ENCODE assay signal across 22 mouse cellular contexts in genomic region chr4:69876734-69877133, GRCm38 (mm10).
"Had no signal": no experiment of that assay in that cellular context is flagged by ENCODE, and none has a peak within 500 bp of the region (broad histone marks: within the 10 kb centered on the region; RNA-seq: fewer than 3 reads in every experiment).

No protein-coding gene starts in this region.

- H3K4me3 ChIP-seq: left cerebral cortex, adult 2 months; limb, embryonic 12.5 days; limb, embryonic 15.5 days; midbrain, embryonic 13.5 days; neural tube, embryonic 13.5 days had no signal

- ATAC-seq: liver, postnatal 0 days; lung, postnatal 0 days; midbrain, embryonic 13.5 days had no signal

- H3K4me1 ChIP-seq: limb, embryonic 12.5 days; limb, embryonic 15.5 days; midbrain, embryonic 13.5 days had no signal

- H3K4me2 ChIP-seq: limb, embryonic 12.5 days; limb, embryonic 15.5 days; liver, embryonic 11.5 days; lung, embryonic 14.5 days; midbrain, embryonic 13.5 days; neural tube, embryonic 13.5 days had no signal

- H3K27ac ChIP-seq: left cerebral cortex, adult 2 months; limb, embryonic 12.5 days; limb, embryonic 15.5 days; liver, embryonic 14.5 days; macrophage; midbrain, embryonic 13.5 days; neural tube, embryonic 13.5 days; stomach, postnatal 0 days had no signal

- H3K9ac ChIP-seq: limb, embryonic 12.5 days; limb, embryonic 15.5 days; liver, embryonic 14.5 days; liver, postnatal 0 days; lung, embryonic 14.5 days; midbrain, embryonic 13.5 days; neural tube, embryonic 13.5 days had no signal

- H3K36me3 ChIP-seq: limb, embryonic 12.5 days; limb, embryonic 15.5 days; midbrain, embryonic 13.5 days; neural tube, embryonic 13.5 days had no signal

- H3K27me3 ChIP-seq: limb, embryonic 12.5 days; limb, embryonic 15.5 days; midbrain, embryonic 13.5 days; neural tube, embryonic 13.5 days had no signal

- H3K9me3 ChIP-seq: limb, embryonic 12.5 days; limb, embryonic 15.5 days; midbrain, embryonic 13.5 days; neural tube, embryonic 13.5 days had no signal

- DNase-seq: kidney, adult 2 months; kidney, postnatal 10 days; kidney, postnatal 36 days; layer of hippocampus, postnatal 36 days; liver, postnatal 0 days; lung, embryonic 14.5 days; right cerebral cortex, adult 18-20 months; right cerebral cortex, postnatal 14 days; right cerebral cortex, postnatal 4 days; thymus, adult 2 months; thymus, postnatal 14 days; thymus, postnatal 4 days had no signal
